Mouse (Mus musculus): ENCODE data around the gene Pknox2.

Gene Pknox2

GRCm38 (mm10) chr9:37121761-37122331 is 25.4 kb downstream of the Pknox2 start:
- ChIA-PET CTCF (interaction anchor here in 1 of 4 experiments (0.6 kb wide), 1 partner anchor 108 kb away, joined by 3 read pairs; no protein-coding TSS in a partner anchor), POLR2A (interaction anchor here in 2 of 4 experiments (0.9 to 1.6 kb wide), 6 partner anchors 12 to 67 kb away, joined by 3 to 4 read pairs (median 3); no protein-coding TSS in a partner anchor)

GRCm38 (mm10) chr9:37120801-37121200 is 26.4 kb downstream of the Pknox2 start:
- CTCF ChIA-PET: interaction anchor here in 1 of 4 experiments (1.0 kb wide), 1 partner anchor 26 kb away, joined by 3 read pairs; the partner anchor contains the start of gene Pknox2
- POLR2A ChIA-PET: interaction anchor here in 2 of 4 experiments (0.9 to 1.1 kb wide), 3 partner anchors 14 to 31 kb away, joined by 3 to 8 read pairs (median 4); no protein-coding TSS in a partner anchor

DNA sequence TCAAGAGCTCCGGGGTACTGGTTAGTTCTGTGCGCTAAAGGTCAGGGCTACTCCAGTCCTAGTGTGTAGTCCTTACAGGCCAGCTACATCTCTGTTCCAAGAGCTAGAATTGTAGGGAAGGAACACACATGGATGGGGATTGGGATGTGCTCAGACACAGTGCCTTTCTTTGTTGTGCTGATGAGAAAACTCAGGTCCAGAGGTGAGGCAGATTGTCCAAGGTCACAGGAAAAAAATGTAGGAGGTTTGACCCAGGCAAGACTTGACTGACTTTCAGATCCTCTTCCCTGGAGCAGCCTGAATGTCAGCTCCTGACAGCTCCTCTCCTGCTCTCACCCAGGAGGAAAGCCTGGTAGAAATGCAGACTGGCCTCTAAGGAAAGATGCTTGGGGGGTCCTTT is 29.7 kb downstream of the Pknox2 start:
- ChIA-PET CTCF (interaction anchor here in 2 of 4 experiments (0.7 to 1.7 kb wide), 3 partner anchors 11 to 41 kb away, joined by 3 to 8 read pairs (median 3); no protein-coding TSS in a partner anchor), POLR2A (interaction anchor here in 3 of 4 experiments (0.7 to 2.0 kb wide), 10 partner anchors 10 to 130 kb away, joined by 3 to 10 read pairs (median 4); no protein-coding TSS in a partner anchor)

DNA sequence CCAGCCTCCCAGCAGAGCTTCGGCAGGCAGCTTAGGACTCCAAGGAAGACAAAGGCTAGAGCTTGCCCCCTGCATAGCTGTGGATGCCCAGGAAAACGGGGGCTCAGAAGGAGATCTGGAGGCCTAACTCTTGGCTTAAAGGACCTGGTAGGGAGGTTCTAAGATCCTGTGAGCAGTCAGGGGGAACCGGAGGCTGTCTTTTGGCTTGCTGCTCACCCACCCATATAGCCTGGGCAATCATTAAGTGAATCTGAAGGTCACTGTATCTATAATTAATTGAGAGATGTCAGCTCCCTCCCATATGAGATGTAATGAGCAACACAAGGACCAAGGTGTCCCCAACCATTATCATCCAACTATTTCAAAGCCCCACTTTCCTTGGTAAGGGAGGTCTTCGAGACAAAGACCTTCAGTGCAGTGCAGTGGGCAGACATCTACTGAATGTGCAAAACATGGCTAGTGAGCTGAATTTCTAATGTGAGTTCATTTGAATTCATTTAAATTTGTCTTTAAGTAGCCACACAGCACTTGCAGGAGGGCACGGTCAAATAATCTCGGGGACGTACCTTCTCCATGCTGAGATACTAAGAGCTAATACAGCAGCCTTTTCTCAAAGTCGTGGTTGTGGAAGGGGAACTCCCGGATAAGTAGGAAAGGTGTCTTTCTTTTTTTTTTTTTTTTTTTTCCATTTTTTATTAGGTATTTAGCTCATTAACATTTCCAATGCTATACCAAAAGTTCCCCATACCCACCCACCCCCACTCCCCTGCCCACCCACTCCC is 30.4 kb downstream of the Pknox2 start:
- CTCF ChIA-PET: interaction anchor here in 3 of 4 experiments (0.6 to 1.7 kb wide), 4 partner anchors 13 to 69 kb away, joined by 3 to 8 read pairs (median 4); no protein-coding TSS in a partner anchor
- POLR2A ChIA-PET: interaction anchor here in 3 of 4 experiments (0.7 to 2.0 kb wide), 10 partner anchors 10 to 130 kb away, joined by 3 to 10 read pairs (median 4); no protein-coding TSS in a partner anchor

DNA sequence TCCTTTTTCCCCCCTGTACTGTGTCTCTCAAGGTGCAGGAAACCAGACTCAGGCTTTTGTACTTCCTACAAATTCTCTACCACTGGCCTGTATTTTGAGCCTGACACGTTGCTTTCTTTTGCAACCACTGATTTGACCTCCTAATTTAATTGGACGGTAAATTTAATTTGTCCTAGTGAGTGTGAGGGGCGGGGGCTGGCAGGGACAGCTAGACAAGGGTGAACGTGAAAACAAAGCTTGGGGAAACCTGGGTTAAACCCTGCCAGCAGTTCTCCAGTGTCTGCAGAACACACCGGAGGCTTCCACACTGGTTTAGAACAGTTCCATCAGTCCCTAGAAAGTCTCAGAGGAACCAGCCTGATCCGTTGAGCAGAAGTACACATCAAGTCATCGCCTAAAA is 31.4 kb downstream of the Pknox2 start:
- ChIA-PET CTCF (interaction anchor here in 1 of 4 experiments (0.7 kb wide), 1 partner anchor 12 kb away, joined by 4 read pairs; no protein-coding TSS in a partner anchor), POLR2A (interaction anchor here in 2 of 4 experiments (0.7 to 2.0 kb wide), 4 partner anchors 9 to 25 kb away, joined by 3 to 10 read pairs (median 4); no protein-coding TSS in a partner anchor)

GRCm38 (mm10) chr9:37114286-37115267 is 32.6 kb downstream of the Pknox2 start:
- ChIA-PET POLR2A (interaction anchor here in 1 of 4 experiments (0.5 to 1.1 kb wide), 3 partner anchors 11 to 39 kb away, joined by 3 to 4 read pairs (median 4); no protein-coding TSS in a partner anchor), CTCF (interaction anchor here in 2 of 4 experiments (0.8 to 0.9 kb wide), 2 partner anchors 32 to 134 kb away, joined by 3 to 4 read pairs; no protein-coding TSS in a partner anchor)

- CTCF ChIA-PET: no interaction called here
These were observed 39.7 kb downstream of the Pknox2 start for GRCm38 (mm10) chr9:37107546-37107945.

DNA sequence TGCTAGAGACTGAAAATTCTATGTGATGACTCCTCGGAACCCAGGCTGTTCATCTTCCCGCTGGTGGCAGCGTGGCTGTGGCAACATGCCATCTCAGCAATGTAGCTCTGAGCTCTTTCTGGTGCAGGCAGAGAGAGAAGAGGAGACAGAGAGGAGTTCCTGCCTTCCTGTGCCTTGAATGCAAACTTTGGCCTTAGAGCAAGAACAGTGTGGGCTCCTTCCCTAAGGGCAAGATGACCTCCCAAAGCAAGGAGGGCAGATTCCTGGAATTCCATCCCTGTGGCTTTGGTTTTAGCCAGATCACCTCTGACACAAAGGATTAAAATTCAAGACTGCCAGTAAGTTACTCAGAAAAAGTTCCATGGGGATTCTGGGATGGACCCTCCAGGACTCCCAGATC is 40.4 kb downstream of the Pknox2 start:
- CTCF ChIA-PET: interaction anchor here in 2 of 4 experiments (0.5 to 0.6 kb wide), 2 partner anchors 11 to 66 kb away, joined by 3 read pairs; no protein-coding TSS in a partner anchor

More at GRCm38 (mm10) chr9:37107546-37107945, 39.7 kb downstream of the Pknox2 start:
- POLR2A ChIA-PET: interaction anchor here (1.0 to 2.0 kb wide), 14 partner anchors 9 to 311 kb away, joined by 3 to 10 read pairs (median 4); partner anchors contain the start of genes Ei24 (in 1 of the 4) and Pknox2 (in 1 of the 4)

GRCm38 (mm10) chr9:37104249-37104648 is 43.0 kb downstream of the Pknox2 start:
- ChIA-PET CTCF (interaction anchor here in 3 of 4 experiments (0.5 to 1.6 kb wide), 4 partner anchors 11 to 42 kb away, joined by 3 to 5 read pairs (median 4); partner anchors contain the start of gene Pknox2 (in 1 of the 3)), POLR2A (interaction anchor here in 3 of 4 experiments (0.6 to 1.7 kb wide), 7 partner anchors 9 to 36 kb away, joined by 3 to 4 read pairs (median 3); no protein-coding TSS in a partner anchor)

More for the DNA sequence above, 40.4 kb downstream of the Pknox2 start:
- POLR2A ChIA-PET: interaction anchor here in 3 of 4 experiments (0.6 to 2.0 kb wide), 19 partner anchors 8 to 310 kb away, joined by 3 to 10 read pairs (median 4); partner anchors contain the start of genes Ei24 (in 1 of the 3) and Pknox2 (in 1 of the 3)

GRCm38 (mm10) chr9:37103778-37104177 is 43.4 kb downstream of the Pknox2 start:
- ChIA-PET CTCF (interaction anchor here in 3 of 4 experiments (0.5 to 1.6 kb wide), 4 partner anchors 12 to 43 kb away, joined by 3 to 5 read pairs (median 4); partner anchors contain the start of gene Pknox2 (in 1 of the 3)), POLR2A (interaction anchor here in 3 of 4 experiments (0.6 to 1.7 kb wide), 7 partner anchors 9 to 36 kb away, joined by 3 to 4 read pairs (median 3); no protein-coding TSS in a partner anchor)

DNA sequence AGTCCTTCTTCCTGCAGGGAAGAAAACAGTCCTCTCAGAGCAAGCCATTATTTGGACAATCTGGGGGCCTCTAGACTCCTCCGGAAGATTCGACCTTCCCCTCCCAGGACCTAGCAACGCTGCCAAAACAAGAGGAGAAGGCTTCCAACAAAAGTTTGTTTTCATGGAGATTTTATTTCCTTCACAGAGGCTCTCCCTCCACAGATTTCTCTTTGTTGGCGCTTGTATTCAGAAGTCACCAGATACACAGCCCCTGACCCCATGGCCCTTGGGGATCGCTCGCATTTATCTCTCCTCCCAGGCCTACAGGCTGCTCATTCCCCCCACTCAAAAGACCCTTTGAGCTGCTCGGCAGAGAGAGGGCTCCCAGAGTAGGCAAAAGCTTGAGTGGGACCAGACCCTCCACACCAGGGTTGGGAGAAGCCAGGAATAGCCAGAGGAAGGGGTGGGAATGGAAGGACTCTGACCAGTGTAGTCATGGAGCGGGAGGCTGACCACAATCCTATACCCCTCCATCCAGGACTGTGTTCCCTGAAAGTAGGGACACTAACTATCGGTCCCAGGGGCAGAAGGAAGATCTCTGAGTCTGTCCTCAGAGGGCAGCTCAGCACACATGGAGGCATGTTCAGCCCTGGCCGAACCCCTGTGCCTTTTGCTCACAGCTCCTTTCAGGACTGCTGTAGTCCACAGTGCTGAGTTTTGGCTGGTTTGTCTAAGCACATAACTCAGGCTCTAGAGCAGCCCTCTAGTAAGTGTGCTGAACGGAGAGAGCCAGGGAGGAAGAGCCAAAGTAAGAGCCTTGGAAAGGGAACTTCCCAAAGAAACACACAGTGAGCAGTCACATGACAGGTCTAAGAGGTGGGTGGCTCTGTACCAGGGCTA is 45.9 kb downstream of the Pknox2 start:
- ChIA-PET POLR2A (interaction anchor here in 3 of 4 experiments (0.6 to 3.4 kb wide), 13 partner anchors 9 to 375 kb away, joined by 3 to 14 read pairs (median 4); partner anchors contain the start of genes Pknox2 (in 2 of the 3) and Chek1 (in 1 of the 3)), CTCF (interaction anchor here in 1 of 4 experiments (0.8 kb wide), 1 partner anchor 40 kb away, joined by 3 read pairs; no protein-coding TSS in a partner anchor)

- CTCF ChIA-PET: interaction anchor here in 1 of 4 experiments (1.0 kb wide), 1 partner anchor 134 kb away, joined by 3 read pairs; no protein-coding TSS in a partner anchor
- POLR2A ChIA-PET: interaction anchor here in 2 of 4 experiments (0.7 to 3.4 kb wide), 5 partner anchors 10 to 40 kb away, joined by 3 to 14 read pairs (median 8); no protein-coding TSS in a partner anchor
These were observed 47.6 kb downstream of the Pknox2 start for GRCm38 (mm10) chr9:37099595-37099994.

DNA sequence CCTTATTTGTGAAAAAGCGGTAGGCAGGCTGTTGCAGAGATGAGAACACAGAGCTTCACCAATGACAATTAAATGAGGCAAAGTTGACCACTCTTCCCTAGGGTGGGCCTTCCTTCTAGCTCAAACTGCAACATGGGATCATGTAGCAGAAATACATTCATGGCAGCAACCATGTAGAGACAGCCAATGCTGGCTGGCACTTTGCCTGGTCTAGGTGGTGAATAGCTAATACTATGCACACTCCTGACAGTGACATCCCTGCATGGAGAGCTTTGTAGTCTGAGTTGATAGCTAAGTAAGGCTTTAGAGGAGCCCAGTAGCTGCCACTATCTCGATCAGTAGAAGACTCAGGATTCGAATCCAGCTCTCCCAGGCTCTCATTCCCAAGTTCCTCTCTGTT is 48.6 kb downstream of the Pknox2 start:
- POLR2A ChIA-PET: interaction anchor here in 2 of 4 experiments (0.6 to 1.9 kb wide), 5 partner anchors 8 to 48 kb away, joined by 3 to 5 read pairs (median 3); no protein-coding TSS in a partner anchor
- CTCF ChIA-PET: no interaction called here

GRCm38 (mm10) chr9:37094230-37094990 is 52.8 kb downstream of the Pknox2 start:
- CTCF ChIA-PET: interaction anchor here in 1 of 4 experiments (0.6 kb wide), 1 partner anchor 486 kb away, joined by 7 read pairs; no protein-coding TSS in a partner anchor
- POLR2A ChIA-PET: interaction anchor here in 2 of 4 experiments (0.6 to 0.8 kb wide), 3 partner anchors 9 to 162 kb away, joined by 3 read pairs; no protein-coding TSS in a partner anchor

- ChIA-PET POLR2A (interaction anchor here in 1 of 4 experiments (0.7 to 1.1 kb wide), 2 partner anchors 17 to 46 kb away, joined by 3 read pairs; no protein-coding TSS in a partner anchor), CTCF (no interaction called here)
These were observed 54.1 kb downstream of the Pknox2 start for GRCm38 (mm10) chr9:37093086-37093485.

Measured in embryonic stem cell, embryonic (primary cell).